Mouse (Mus musculus) stomach, embryonic 16.5 days (tissue): ENCODE results near the gene Mybpc3. TPM values are rescaled to one million over a fixed set of nuclear protein-coding genes. Genes with fewer than 3 reads are reported as not detected.
A peak's percentile ranks its signal among the peaks of the same experiment; 100 is the strongest.

Source experiments
- ATAC-seq: fragments of 200-750 bp; cut with Nextera tagmentation; 2 replicates; pipeline ENCODE4 v1.8.0; 2017; ENCODE audit warnings: moderate number of reproducible peaks, moderate TSS enrichment; ENCODE audit not compliant: insufficient read depth, low FRiP score
- H3K27ac ChIP-seq: fragments of 300-500 bp; sonication (generic); 2 replicates; pipeline ENCODE4 v1.5.1; 2014; ENCODE audit warnings: low read length
- H3K27me3 ChIP-seq: fragments of 300-500 bp; sonication (generic); 2 replicates; pipeline ENCODE4 v1.6.1; 2014; ENCODE audit warnings: low read length, control low read depth, mixed read lengths; ENCODE audit not compliant: control insufficient read depth, insufficient read depth
- H3K36me3 ChIP-seq: fragments of 300-500 bp; sonication (generic); 2 replicates; pipeline ENCODE4 v1.6.1; 2014; ENCODE audit warnings: low read length; ENCODE audit not compliant: control insufficient read depth, insufficient read depth
- H3K4me1 ChIP-seq: fragments of 300-500 bp; sonication (generic); 2 replicates; pipeline ENCODE4 v1.6.1; 2014; ENCODE audit warnings: low read length, control low read depth, mixed read lengths; ENCODE audit not compliant: control insufficient read depth, insufficient read depth
- H3K4me2 ChIP-seq: fragments of 300-500 bp; sonication (generic); 2 replicates; pipeline ENCODE4 v1.6.1; 2014; ENCODE audit warnings: low read depth, low read length, mixed read lengths
- H3K4me3 ChIP-seq: fragments of 300-500 bp; sonication (generic); replicated peaks from 2 replicates; pipeline ENCODE4 v1.5.1; 2014; ENCODE audit warnings: mild to moderate bottlenecking, low read length
- H3K9ac ChIP-seq: fragments of 300-500 bp; sonication (generic); 2 replicates; pipeline ENCODE4 v1.6.1; 2014; ENCODE audit warnings: low read length
- H3K9me3 ChIP-seq: fragments of 300-500 bp; sonication (generic); replicated peaks from 2 replicates; pipeline ENCODE4 v1.6.1; 2016; ENCODE audit warnings: low read length, control low read depth; ENCODE audit not compliant: control insufficient read depth
- WGBS: fragments of 180-500 bp; shearing (Covaris S2); extraction: QIAGEN DNeasy Blood & Tissue Kit; methylation state at CpG from one replicate; pipeline ENCODE4 v1.1.7; 2014; 5-methylcytosine and 5-hydroxymethylcytosine counted together
- polyA plus RNA-seq: library from polyadenylated mRNA; unstranded; fragments of >200 nt; fragmentation: Nextera tagmentation; extraction: Ambion mirVana; gene quantifications from 2 replicates; pipeline ENCODE4 v1.2.1, GENCODE M21; 2015

The Mybpc3 gene
- polyA plus RNA-seq, 1 experiment from 2014 or later, result 0.54 TPM

DNA sequence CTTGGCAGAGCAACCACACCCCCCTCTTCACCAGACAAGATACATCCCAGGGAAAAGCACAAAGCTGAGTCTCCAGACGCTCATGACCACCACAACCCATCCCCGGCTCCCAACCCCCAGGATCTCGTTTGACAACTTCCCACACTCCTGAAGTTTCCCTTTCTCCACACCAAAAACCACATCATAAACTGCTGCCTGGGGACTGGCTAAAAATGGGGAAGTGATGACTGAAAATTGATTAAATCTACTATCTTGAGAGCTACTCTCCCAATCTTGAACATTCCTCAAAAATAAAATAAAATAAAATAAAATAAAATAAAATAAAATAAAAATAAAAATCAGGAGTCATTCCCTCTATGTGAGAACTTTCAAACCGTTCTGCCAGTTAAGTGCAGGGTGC is 45.0 kb downstream of the Mybpc3 start:
- Histone ChIP-seq H3K27ac (no peak overlapping the region), H3K9ac (no peak overlapping the region), H3K27me3 (no peaks in the 10 kb centered on the region), H3K4me2 (no peak overlapping the region), H3K4me3 (no peak overlapping the region), H3K36me3 (0 out of 2 replicates have a peak, but pooled peaks cover 8% of the 10 kb centered on the region), H3K4me1 (no peaks in the 10 kb centered on the region), H3K9me3 (no peaks in the 10 kb centered on the region)
- no peak for ATAC-seq
- 83% methylated on average over 4 of the region's 4 CpGs for WGBS

DNA sequence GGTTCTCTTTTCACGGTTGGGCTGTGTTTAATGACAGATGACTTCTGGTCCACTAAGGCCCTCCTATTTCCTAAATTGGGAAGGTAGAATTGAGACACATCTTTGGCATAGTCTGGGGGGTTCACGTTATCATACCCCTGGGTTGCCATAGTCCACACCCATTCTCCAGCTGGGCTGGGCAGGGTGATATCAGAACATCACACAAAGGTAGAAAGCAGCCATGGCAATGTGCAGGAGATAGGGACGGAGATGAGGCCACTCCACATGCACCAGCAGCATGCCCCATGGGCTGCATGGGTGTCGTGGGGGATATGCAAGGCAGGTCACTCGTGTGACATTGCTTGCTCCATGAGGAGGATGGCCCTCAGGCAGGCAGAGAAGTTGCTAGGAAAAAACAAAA is 45.6 kb downstream of the Mybpc3 start:
- 0 out of 2 replicates have a peak, but pooled peaks cover 8% of the 10 kb centered on the region for H3K36me3 ChIP-seq
- no peak for ATAC-seq

DNA sequence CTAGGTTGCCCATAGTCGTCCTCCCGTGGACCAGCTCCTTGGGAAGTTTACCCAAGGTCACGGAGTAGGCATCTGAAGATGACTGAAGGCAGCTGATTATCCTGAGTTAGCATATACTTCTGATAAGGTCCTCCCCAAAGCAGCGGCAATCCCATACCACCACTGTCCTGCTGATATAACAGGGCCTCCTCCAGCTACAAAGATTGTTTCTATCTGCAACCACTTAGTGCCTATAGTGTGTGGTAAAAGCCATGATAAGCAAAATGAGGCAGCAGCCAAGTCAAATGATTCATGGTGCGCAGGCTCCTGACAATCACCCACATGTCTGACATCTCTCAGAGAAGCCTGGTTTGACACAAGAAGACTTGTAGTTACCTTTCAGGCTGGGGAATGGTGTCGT is 47.0 kb downstream of the Mybpc3 start:
- 81% methylated on average over 6 of the region's 6 CpGs for WGBS
- H3K27me3 ChIP-seq, result no peaks in the 10 kb centered on the region
- no peak overlapping the region for H3K4me2 ChIP-seq
- no peaks in the 10 kb centered on the region for H3K4me1 ChIP-seq
- H3K9ac ChIP-seq, result no peak overlapping the region
- no peak overlapping the region for H3K27ac ChIP-seq
- ATAC-seq, result no peak
- H3K4me3 ChIP-seq, result no peak overlapping the region
- H3K9me3 ChIP-seq, result no peaks in the 10 kb centered on the region
- H3K36me3 ChIP-seq, result 0 out of 2 replicates have a peak, but pooled peaks cover 8% of the 10 kb centered on the region

More for the DNA sequence above, 45.6 kb downstream of the Mybpc3 start:
- Histone ChIP-seq H3K27me3 (no peaks in the 10 kb centered on the region), H3K9ac (no peak overlapping the region), H3K4me3 (no peak overlapping the region), H3K9me3 (no peaks in the 10 kb centered on the region), H3K27ac (no peak overlapping the region), H3K4me1 (no peaks in the 10 kb centered on the region), H3K4me2 (no peak overlapping the region)
- 82% methylated on average over 5 of the region's 5 CpGs for WGBS

DNA sequence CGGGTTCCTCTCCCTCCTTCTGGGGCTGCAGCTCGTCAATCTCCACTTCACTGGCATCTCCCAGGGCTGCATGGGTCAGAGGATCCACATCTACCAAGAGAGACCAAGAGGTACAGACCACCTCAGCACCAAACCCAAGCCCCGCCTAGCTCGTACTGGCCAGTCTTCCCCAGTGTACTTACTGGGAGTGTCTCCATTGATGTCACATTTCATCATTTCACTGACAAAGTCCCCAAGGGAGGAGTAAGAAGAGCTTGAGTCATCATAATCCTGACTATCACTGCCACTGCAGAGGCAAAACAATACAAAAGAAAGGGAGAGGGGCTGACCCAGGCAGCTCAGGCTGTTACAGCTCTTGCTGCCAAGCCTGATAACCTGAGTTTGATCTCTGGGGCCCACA is 49.7 kb downstream of the Mybpc3 start:
- Histone ChIP-seq H3K36me3 (0 out of 2 replicates have a peak, but pooled peaks cover 8% of the 10 kb centered on the region), H3K27ac (no peak overlapping the region), H3K9me3 (no peaks in the 10 kb centered on the region), H3K9ac (no peak overlapping the region), H3K4me3 (no peak overlapping the region), H3K4me2 (no peak overlapping the region), H3K27me3 (no peaks in the 10 kb centered on the region), H3K4me1 (no peaks in the 10 kb centered on the region)
- 60% methylated on average over 4 of the region's 4 CpGs for WGBS
- ATAC-seq, result 0 out of 2 replicates have a peak, but pooled peaks have one; percentile 17

DNA sequence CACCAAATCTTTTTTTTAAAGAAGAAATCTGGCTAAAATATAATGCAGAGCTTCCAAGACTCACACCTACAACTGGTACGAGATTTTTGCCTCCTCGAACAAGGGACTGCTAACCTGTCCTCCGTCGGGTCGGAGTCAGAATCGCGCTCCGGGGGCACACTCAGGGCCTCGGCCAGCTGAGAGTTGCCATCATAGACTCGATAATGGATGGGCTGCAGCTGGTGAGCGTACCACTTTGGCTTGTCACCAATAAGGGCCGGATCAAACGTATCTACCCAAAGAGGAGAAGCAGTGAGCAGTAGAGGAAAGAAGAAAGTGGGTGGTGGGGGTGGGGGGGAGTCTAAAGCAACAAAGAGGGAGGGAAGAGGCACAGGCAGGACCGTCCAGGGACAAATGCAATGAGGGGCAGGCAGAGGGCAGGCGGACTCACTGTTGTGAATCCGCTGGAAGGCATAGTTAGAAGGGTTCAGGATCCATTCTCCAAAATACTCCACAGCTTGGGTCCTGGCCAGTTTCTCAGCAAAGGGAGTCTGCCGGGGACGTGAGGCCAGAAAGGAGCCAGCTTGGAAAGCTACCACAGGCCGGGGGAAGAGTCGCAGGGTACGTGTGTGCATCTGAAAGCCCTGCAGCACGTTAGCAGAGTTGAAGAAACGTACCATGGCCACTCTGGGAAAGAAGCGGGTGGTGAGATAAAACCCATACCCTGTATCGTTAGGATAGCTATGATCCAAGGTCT is 51.8 kb downstream of the Mybpc3 start:
- WGBS, result 81% methylated on average over 25 of the region's 25 CpGs
- H3K27me3 ChIP-seq, result no peaks in the 10 kb centered on the region
- H3K9me3 ChIP-seq, result no peaks in the 10 kb centered on the region

DNA sequence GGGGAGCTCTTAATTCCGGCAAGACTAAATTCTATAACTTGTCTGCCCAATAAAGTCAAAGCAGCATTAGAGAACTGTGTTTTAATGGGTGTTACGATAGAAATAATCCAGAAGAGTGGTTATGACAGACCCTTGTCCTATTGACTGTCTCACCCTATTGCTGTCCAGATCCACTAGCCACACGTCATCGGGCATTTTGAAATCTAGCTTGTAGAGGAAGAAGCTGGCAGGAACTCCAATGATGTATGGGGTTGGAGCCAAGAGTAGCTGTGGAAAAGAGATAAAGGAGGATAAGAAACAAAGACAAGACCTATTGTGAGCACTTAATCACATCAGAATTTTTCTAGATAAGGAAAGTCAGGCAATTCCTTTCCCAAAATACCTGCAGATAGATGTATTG is 57.5 kb downstream of the Mybpc3 start:
- Histone ChIP-seq H3K36me3 (no peaks in the 10 kb centered on the region), H3K9me3 (no peaks in the 10 kb centered on the region), H3K4me3 (no peak overlapping the region), H3K4me2 (no peak overlapping the region), H3K27me3 (no peaks in the 10 kb centered on the region), H3K9ac (no peak overlapping the region), H3K4me1 (no peaks in the 10 kb centered on the region), H3K27ac (no peak overlapping the region)
- no peak for ATAC-seq
- WGBS, result 90% methylated on average over 4 of the region's 4 CpGs

More for the DNA sequence above, 51.8 kb downstream of the Mybpc3 start:
- H3K4me3 ChIP-seq, result no peak overlapping the region
- no peak overlapping the region for H3K27ac ChIP-seq
- H3K9ac ChIP-seq, result no peak overlapping the region
- no peak overlapping the region for H3K4me2 ChIP-seq
- 0 out of 2 replicates have a peak, but pooled peaks cover 8% of the 10 kb centered on the region for H3K36me3 ChIP-seq
- no peak for ATAC-seq
- no peaks in the 10 kb centered on the region for H3K4me1 ChIP-seq

DNA sequence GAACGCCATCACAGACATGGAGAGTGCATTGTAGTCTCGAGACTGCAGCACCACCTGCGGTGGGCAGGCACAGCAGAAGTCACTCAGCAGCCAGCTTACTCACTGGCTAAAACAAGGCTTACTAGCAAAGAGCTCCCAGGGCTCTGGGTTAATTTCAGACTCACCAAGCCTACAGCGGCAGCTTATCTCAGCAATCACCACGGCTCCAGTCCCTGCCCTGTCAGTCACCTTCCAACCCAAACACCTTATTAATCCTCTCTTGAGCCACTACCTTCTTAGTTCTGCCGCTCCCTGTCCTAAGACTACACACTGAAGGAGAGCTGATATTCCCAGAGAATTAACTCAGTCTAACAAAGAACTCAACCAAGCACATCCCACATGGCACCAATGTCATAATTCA is 58.3 kb downstream of the Mybpc3 start:
- ATAC-seq, result peak; percentile 58; the same call in 1 of the 2 replicates
- Histone ChIP-seq H3K4me1 (no peaks in the 10 kb centered on the region), H3K4me2 (no peak overlapping the region), H3K4me3 (no peak overlapping the region), H3K36me3 (no peaks in the 10 kb centered on the region), H3K9ac (no peak overlapping the region), H3K27me3 (no peaks in the 10 kb centered on the region), H3K27ac (no peak overlapping the region), H3K9me3 (no peaks in the 10 kb centered on the region)
- 68% methylated on average over 6 of the region's 6 CpGs for WGBS

DNA sequence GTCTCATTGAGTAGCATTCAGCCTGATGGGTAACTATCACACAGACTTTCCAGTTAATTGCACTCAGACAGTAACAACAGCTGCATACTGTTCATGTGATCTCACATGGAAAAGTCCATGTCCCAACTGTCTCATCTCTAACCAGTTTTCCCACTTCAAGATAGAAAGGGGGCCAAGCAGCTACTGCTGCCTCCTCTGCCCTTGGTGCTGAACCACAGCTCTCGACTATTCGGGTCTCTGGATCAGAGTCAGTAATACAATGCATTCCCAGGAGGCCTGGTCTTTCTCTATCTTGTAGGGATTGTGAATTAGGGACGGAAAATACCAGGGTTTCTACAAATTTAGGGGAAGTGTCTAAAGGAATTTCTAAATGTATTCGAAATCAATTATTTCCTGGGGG is 61.9 kb downstream of the Mybpc3 start:
- WGBS, result 47% methylated on average over 4 of the region's 4 CpGs
- Histone ChIP-seq H3K9ac (no peak overlapping the region), H3K9me3 (no peaks in the 10 kb centered on the region), H3K4me1 (peaks cover 10% of the 10 kb centered on the region; the same call in 1 of the 2 replicates), H3K27me3 (no peaks in the 10 kb centered on the region), H3K27ac (no peak overlapping the region), H3K36me3 (no peaks in the 10 kb centered on the region), H3K4me3 (no peak overlapping the region), H3K4me2 (no peak overlapping the region)
- ATAC-seq, result no peak

DNA sequence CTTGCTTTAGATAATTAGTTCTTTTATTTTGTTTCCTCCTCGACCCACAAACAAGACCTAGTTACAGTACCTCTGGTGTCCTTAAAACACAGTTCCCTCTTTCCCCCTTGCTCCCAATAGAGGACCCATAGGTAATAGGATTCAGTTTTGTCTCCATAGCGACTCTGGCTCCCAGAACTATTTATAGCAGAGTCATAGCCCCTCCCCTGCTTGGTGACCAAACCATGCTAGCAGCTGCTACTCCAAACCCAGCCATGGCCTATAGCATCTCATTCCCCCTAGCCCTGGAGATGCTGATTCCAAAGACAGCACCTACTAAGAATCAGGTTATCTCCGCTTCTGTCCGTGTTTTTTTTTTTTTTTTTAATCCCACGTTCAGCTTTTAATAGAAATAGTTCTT is 62.8 kb downstream of the Mybpc3 start:
- H3K4me3 ChIP-seq, result no peak overlapping the region
- H3K9me3 ChIP-seq, result no peaks in the 10 kb centered on the region
- no peaks in the 10 kb centered on the region for H3K36me3 ChIP-seq
- H3K9ac ChIP-seq, result no peak overlapping the region
- no peak overlapping the region for H3K27ac ChIP-seq
- no peak for ATAC-seq
- no peaks in the 10 kb centered on the region for H3K27me3 ChIP-seq
- peaks cover 10% of the 10 kb centered on the region; the same call in 1 of the 2 replicates for H3K4me1 ChIP-seq
- no peak overlapping the region for H3K4me2 ChIP-seq
- 68% methylated on average over 5 of the region's 5 CpGs for WGBS
